Mouse (Mus musculus) heart, adult 18-20 months (tissue): Measurements from ENCODE around the gene Ppp2r3a. TPM values are rescaled to one million over a fixed set of nuclear protein-coding genes. Genes with fewer than 3 reads are reported as not detected.

ENCODE experiments used
- DNase-seq, 2 experiments: peaks; one replicate each; pipeline ENCODE4 v3.0.0; 2021 to 2022; ENCODE audit warnings: mixed read lengths in 1 of 2
- total RNA-seq, 2 experiments: library from RNA; stranded (reverse); gene quantifications; 2 replicates each; pipeline ENCODE4 v1.2.3; 2021

The Ppp2r3a gene
- total RNA-seq, 2 experiments from 2014 or later = 206 to 224 TPM

- peak; percentile 24 to 57 for DNase-seq
Observed at GRCm38 (mm10) chr9:101159431-101159830, 92.2 kb downstream of the Ppp2r3a start.

- DNase-seq = no peak
Observed at GRCm38 (mm10) chr9:101152872-101153271, 98.7 kb downstream of the Ppp2r3a start.

GRCm38 (mm10) chr9:101143635-101144034 is 108.0 kb downstream of the Ppp2r3a start:
- DNase-seq = no peak

GRCm38 (mm10) chr9:101114182-101114884 is 137.3 kb downstream of the Ppp2r3a start:
- no peak for DNase-seq

- no peak for DNase-seq
Observed at GRCm38 (mm10) chr9:101113317-101113716, 138.3 kb downstream of the Ppp2r3a start.

- peak; percentile 52 to 60 for DNase-seq
Observed at GRCm38 (mm10) chr9:101110013-101110412, 141.6 kb downstream of the Ppp2r3a start.

GRCm38 (mm10) chr9:101107386-101107785 is 144.2 kb downstream of the Ppp2r3a start:
- no peak for DNase-seq

GRCm38 (mm10) chr9:101105735-101106134 is 145.9 kb downstream of the Ppp2r3a start:
- DNase-seq = no peak

GRCm38 (mm10) chr9:101104931-101105330 is 146.7 kb downstream of the Ppp2r3a start:
- DNase-seq = peak in 1 of 2 experiments; percentile 19

- no peak for DNase-seq
Observed at GRCm38 (mm10) chr9:101102288-101102687, 149.3 kb downstream of the Ppp2r3a start.

GRCm38 (mm10) chr9:101101547-101101946 is 150.0 kb downstream of the Ppp2r3a start:
- DNase-seq = no peak

GRCm38 (mm10) chr9:101100163-101100562 is 151.4 kb downstream of the Ppp2r3a start:
- no peak for DNase-seq

GRCm38 (mm10) chr9:101099445-101099844 is 152.2 kb downstream of the Ppp2r3a start:
- DNase-seq = no peak

GRCm38 (mm10) chr9:101097542-101097941 is 154.1 kb downstream of the Ppp2r3a start:
- DNase-seq = no peak

GRCm38 (mm10) chr9:101096461-101096860 is 155.1 kb downstream of the Ppp2r3a start:
- DNase-seq = no peak

- no peak for DNase-seq
Observed at GRCm38 (mm10) chr9:101095425-101095824, 156.2 kb downstream of the Ppp2r3a start.

GRCm38 (mm10) chr9:101083728-101084127 is 167.9 kb downstream of the Ppp2r3a start:
- DNase-seq = no peak

- no peak for DNase-seq
Observed at GRCm38 (mm10) chr9:101080046-101080685, 171.4 kb downstream of the Ppp2r3a start.

- DNase-seq = no peak
Observed at GRCm38 (mm10) chr9:101078579-101078978, 173.0 kb downstream of the Ppp2r3a start.

- no peak for DNase-seq
Observed at GRCm38 (mm10) chr9:101077486-101077885, 174.1 kb downstream of the Ppp2r3a start.

- peak; percentile 33 to 55 for DNase-seq
Observed at GRCm38 (mm10) chr9:101076095-101076875, 175.3 kb downstream of the Ppp2r3a start.

GRCm38 (mm10) chr9:101075694-101076093 is 175.9 kb downstream of the Ppp2r3a start:
- DNase-seq = no peak

GRCm38 (mm10) chr9:101075091-101075581 is 176.5 kb downstream of the Ppp2r3a start:
- peak in 1 of 2 experiments; percentile 60 for DNase-seq
